ENCODE assay signal across 12 mouse cellular contexts in the genomic region with DNA sequence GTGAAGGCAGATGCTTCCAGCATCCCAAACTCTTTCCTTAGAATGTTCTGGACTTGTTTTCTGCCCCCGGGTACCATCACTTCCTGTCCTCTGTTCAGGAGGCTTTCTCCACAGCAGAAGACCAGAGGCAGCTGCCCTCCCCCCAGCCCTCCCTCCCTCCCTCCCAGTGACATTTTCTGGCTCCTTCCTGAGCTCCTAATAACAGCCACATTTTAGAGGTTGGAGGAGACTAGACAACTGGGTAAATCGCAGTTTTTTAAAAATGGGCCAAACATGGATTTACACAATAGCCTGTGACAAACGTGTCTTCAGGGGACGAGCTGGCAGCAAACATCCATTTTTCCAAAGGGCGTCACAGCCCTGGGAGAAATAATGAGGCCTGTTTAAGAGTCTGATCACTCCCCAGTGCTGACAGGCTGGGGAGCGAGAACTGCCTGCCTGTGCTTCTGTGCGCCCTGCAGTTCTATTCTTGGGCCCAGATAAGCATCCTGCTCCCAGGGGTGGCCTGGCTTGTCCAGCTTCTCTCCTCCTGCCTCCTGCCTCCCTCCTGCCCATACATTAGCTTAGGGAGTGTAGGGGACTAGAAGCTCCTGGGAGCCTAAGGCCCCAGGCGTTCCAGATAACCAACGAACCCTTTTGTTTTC.
DNase-seq lines count a peak whose midpoint lies in the region; ATAC-seq and TF ChIP-seq lines count a peak whose summit lies in the region.
"Had no signal": no experiment of that assay in that cellular context is flagged by ENCODE, and none has a peak within 500 bp of the region (broad histone marks: within the 10 kb centered on the region; RNA-seq: fewer than 3 reads in every experiment).

No protein-coding gene starts in this region.

- H3K27me3 ChIP-seq in forebrain, embryonic 16.5 days (replicated peaks; ENCODE audit: control insufficient read depth, insufficient read depth, low read length) = no peaks in the 10 kb centered on the region
- H3K27me3 ChIP-seq in midbrain, postnatal 0 days (ENCODE audit: insufficient read depth, low read length) = no peaks in the 10 kb centered on the region
- H3K27me3 ChIP-seq: limb, embryonic 15.5 days had no signal

- TF ChIP-seq CTCF in midbrain, postnatal 0 days (IDR thresholded peaks at IDR 0.05) = no peak

- H3K4me1 ChIP-seq in forebrain, embryonic 16.5 days (replicated peaks; ENCODE audit: control insufficient read depth, insufficient read depth, low read length) = peaks cover 15% of the 10 kb centered on the region
- peaks cover 7% of the 10 kb centered on the region; the same call in 1 of the 2 replicates for H3K4me1 ChIP-seq in midbrain, postnatal 0 days (ENCODE audit: insufficient read depth, low read length)
- H3K4me1 ChIP-seq: limb, embryonic 15.5 days had no signal

- H3K4me3 ChIP-seq in forebrain, embryonic 16.5 days (replicated peaks; ENCODE audit: low read length) = no peak overlapping the region
- no peak overlapping the region for H3K4me3 ChIP-seq in midbrain, postnatal 0 days (ENCODE audit: low read depth, low read length)
- H3K4me3 ChIP-seq: limb, embryonic 15.5 days had no signal

- DNase-seq in embryo, embryonic 11 days = peak; percentile 20
- DNase-seq in embryo, embryonic 10 days (ENCODE audit: low spot score) = no peak
- peak; percentile 72 for DNase-seq in heart, postnatal 4 days
- peak; percentile 79 for DNase-seq in midbrain, postnatal 0 days (ENCODE audit: low spot score)
- no peak for DNase-seq in urinary bladder, adult 2 months (ENCODE audit: low spot score)
- no peak for DNase-seq in adrenal gland, adult 8-10 months
- DNase-seq in spleen, adult 12 weeks (ENCODE audit: low spot score) = no peak
- DNase-seq: kidney, adult 8-10 months had no signal

- H3K36me3 ChIP-seq in forebrain, embryonic 16.5 days (ENCODE audit: control insufficient read depth, insufficient read depth) = no peaks in the 10 kb centered on the region
- H3K36me3 ChIP-seq in midbrain, postnatal 0 days (ENCODE audit: insufficient read depth, low read length) = no peaks in the 10 kb centered on the region
- H3K36me3 ChIP-seq: limb, embryonic 15.5 days had no signal

- peak overlapping the region; percentile 51 for H3K9ac ChIP-seq in forebrain, embryonic 16.5 days (replicated peaks; ENCODE audit: low read depth, low read length)
- H3K9ac ChIP-seq in midbrain, postnatal 0 days (replicated peaks; ENCODE audit: low read length, poor library complexity, severe bottlenecking) = no peak overlapping the region
- H3K9ac ChIP-seq: limb, embryonic 15.5 days had no signal

- 4% methylated on average over 9 of the region's 9 CpGs for WGBS in forebrain, embryonic 16.5 days
- WGBS in midbrain, postnatal 0 days = 14% methylated on average over 9 of the region's 9 CpGs

- no peak overlapping the region; the same call in 1 of the 2 replicates for H3K4me2 ChIP-seq in forebrain, embryonic 16.5 days (ENCODE audit: low read length)
- H3K4me2 ChIP-seq in midbrain, postnatal 0 days (ENCODE audit: low read depth, low read length, poor library complexity, severe bottlenecking) = no peak overlapping the region
- H3K4me2 ChIP-seq: limb, embryonic 15.5 days had no signal

- ATAC-seq in forebrain, embryonic 16.5 days = peak; percentile 91
- peak; percentile 59 for ATAC-seq in midbrain, postnatal 0 days (ENCODE audit: low FRiP score)
- ATAC-seq: activated CD4-positive, CD25-positive, alpha-beta regulatory T cell, adult 4 months; CD4-positive, CD25-positive, alpha-beta regulatory T cell, adult 4 months had no signal

- H3K27ac ChIP-seq in forebrain, embryonic 16.5 days (ENCODE audit: low read length) = peak overlapping the region; percentile 91
- H3K27ac ChIP-seq in midbrain, postnatal 0 days (ENCODE audit: low read depth, low read length) = peak overlapping the region; percentile 72
- H3K27ac ChIP-seq: limb, embryonic 15.5 days had no signal

- H3K9me3 ChIP-seq in forebrain, embryonic 16.5 days (ENCODE audit: control insufficient read depth, low read length) = no peaks in the 10 kb centered on the region
- no peaks in the 10 kb centered on the region for H3K9me3 ChIP-seq in midbrain, postnatal 0 days (ENCODE audit: low read length)
- H3K9me3 ChIP-seq: limb, embryonic 15.5 days had no signal

Comparison
In these comparisons a context has a peak if more than half of its experiments do, and no peak if none do; other contexts are left out.
1. DNase-seq: peak in embryo, embryonic 11 days (single experiment), heart, postnatal 4 days (single experiment) and midbrain, postnatal 0 days (single experiment); none in embryo, embryonic 10 days (single experiment), urinary bladder, adult 2 months (single experiment), adrenal gland, adult 8-10 months (single experiment) and spleen, adult 12 weeks (single experiment).